Mouse (Mus musculus) kidney, adult 2 months (tissue): ENCODE measurements at regions not wholly inside any gene's neighbourhood (a gene's known extent, or its start where the extent isn't known, plus 50 kb on each side); places are given as distances from the start of the nearest gene placed in this dataset.

ENCODE experiments used
- DNase-seq: peaks from one replicate; pipeline ENCODE4 v3.0.0; 2021
- H3K27ac ChIP-seq: fragments of 200-500 bp; 2 replicates; pipeline ENCODE4 v1.5.1; 2012; ENCODE audit warnings: low read depth, low read length, control low read depth, inconsistent platforms; ENCODE audit not compliant: insufficient read depth
- H3K27me3 ChIP-seq: fragments of 200-500 bp; replicated peaks from 2 replicates; pipeline ENCODE4 v1.6.1; 2012; ENCODE audit warnings: mild to moderate bottlenecking, moderate library complexity, low read length, inconsistent platforms; ENCODE audit not compliant: control insufficient read depth, insufficient read depth
- H3K36me3 ChIP-seq: fragments of 200-500 bp; 2 replicates; pipeline ENCODE4 v1.6.1; 2012; ENCODE audit warnings: mild to moderate bottlenecking, moderate library complexity, low read length, inconsistent platforms; ENCODE audit not compliant: control insufficient read depth, insufficient read depth
- H3K4me1 ChIP-seq: fragments of 200-500 bp; 2 replicates; pipeline ENCODE4 v1.6.1; 2011; ENCODE audit warnings: low read length; ENCODE audit not compliant: control insufficient read depth, insufficient read depth
- H3K4me3 ChIP-seq: fragments of 200-500 bp; 2 replicates; pipeline ENCODE4 v1.5.1; 2011; ENCODE audit warnings: mild to moderate bottlenecking, low read depth, low read length, control low read depth; ENCODE audit not compliant: insufficient read depth
- CTCF ChIP-seq: fragments of 200-500 bp; conservative IDR thresholded peaks from 2 replicates; pipeline ENCODE4 v1.5.1; 2011; ENCODE audit warnings: low read depth, mild to moderate bottlenecking, control low read depth, low read length, moderate library complexity, mixed read lengths; ENCODE audit not compliant: insufficient read depth, insufficient read length
- POLR2A ChIP-seq: fragments of 200-500 bp; IDR thresholded peaks from one replicate; pipeline ENCODE4 v1.6.1; 2011; ENCODE audit warnings: low read depth, low read length, control low read depth
- WGBS: fragments of 180-500 bp; shearing (Covaris S2); methylation state at CpG from one replicate; pipeline ENCODE4 v1.1.7; 2018; 5-methylcytosine and 5-hydroxymethylcytosine counted together

DNA sequence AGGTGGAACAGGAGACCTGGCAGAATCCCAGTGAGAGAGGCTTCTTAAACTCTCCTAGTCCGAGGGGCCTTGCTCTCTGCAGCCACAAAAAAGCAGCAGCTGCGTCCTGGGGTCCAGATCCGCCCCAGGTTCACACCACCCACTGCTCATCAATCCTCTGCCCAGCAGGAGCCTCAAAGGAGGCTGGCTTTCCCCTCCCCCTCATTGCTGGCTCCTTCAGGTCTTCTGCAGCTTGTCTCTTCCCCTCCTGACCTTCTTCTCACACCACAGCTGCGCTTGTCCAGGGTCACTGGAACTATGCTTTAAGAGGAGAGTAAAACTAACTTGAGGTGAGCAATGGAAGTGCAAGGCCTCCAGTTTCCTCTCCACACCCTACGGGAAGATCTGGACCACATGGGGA lies 50.0 kb upstream of the Mmp2 start:
- DNase-seq, result no peak
- Histone ChIP-seq H3K4me3 (no peak overlapping the region), H3K4me1 (no peaks in the 10 kb centered on the region), H3K27ac (no peak overlapping the region), H3K36me3 (no peaks in the 10 kb centered on the region), H3K27me3 (no peaks in the 10 kb centered on the region)
- TF ChIP-seq CTCF (no peak), POLR2A (no peak)
- WGBS, result 47% methylated on average over 5 of the region's 5 CpGs
